In the genomic region with DNA sequence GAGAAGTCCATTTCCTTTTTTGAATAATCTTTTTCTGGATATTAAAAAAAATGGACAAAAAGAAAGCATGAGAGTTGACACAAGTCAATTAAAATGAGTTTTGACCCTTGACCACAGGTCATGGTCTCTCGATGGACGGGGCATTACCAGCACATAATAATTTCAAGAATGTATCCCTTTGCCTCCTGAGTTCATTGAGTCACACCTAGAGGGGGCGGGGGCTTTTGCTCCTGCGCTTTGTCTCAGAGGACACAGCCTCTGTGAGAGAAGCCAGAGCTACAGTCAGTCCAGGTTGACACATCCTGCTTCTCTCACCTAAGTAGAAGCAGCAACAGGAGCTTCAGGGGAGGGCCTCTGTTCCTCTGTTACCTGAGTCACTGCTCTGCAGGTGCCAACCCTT, we compare ENCODE assay signal across 28 mouse cellular contexts. TPM values are rescaled to one million over a fixed set of nuclear protein-coding genes. Genes with fewer than 3 reads are reported as not detected.
DNase-seq lines count a peak whose midpoint lies in the region; ATAC-seq and TF ChIP-seq lines count a peak whose summit lies in the region.
"Had no signal": no experiment of that assay in that cellular context is flagged by ENCODE, and none has a peak within 500 bp of the region (broad histone marks: within the 10 kb centered on the region; RNA-seq: fewer than 3 reads in every experiment).

No protein-coding gene starts in this region.

- no peak overlapping the region for H3K4me3 ChIP-seq in heart, embryonic 12.5 days
- no peak overlapping the region for H3K4me3 ChIP-seq in kidney, postnatal 0 days (replicated peaks; ENCODE audit: low read depth, low read length)
- H3K4me3 ChIP-seq in kidney, embryonic 15.5 days (replicated peaks), result no peak overlapping the region
- H3K4me3 ChIP-seq: forebrain, embryonic 13.5 days; layer of hippocampus, adult 2 months; limb, embryonic 15.5 days; liver, embryonic 13.5 days; midbrain, embryonic 13.5 days; neural tube, embryonic 13.5 days had no signal

- intact Hi-C loops in heart, postnatal 10 days (cut with DNase I), result no loop called here

- no peaks in the 10 kb centered on the region for H3K27me3 ChIP-seq in heart, embryonic 12.5 days (replicated peaks)
- H3K27me3 ChIP-seq in kidney, postnatal 0 days (ENCODE audit: insufficient read depth, low read length), result no peaks in the 10 kb centered on the region
- 0 out of 2 replicates have a peak, but pooled peaks cover 5% of the 10 kb centered on the region for H3K27me3 ChIP-seq in kidney, embryonic 15.5 days
- H3K27me3 ChIP-seq: liver, embryonic 13.5 days had no signal

- no peak for DNase-seq in heart, postnatal 10 days
- no peak for DNase-seq in kidney, postnatal 0 days (ENCODE audit: low spot score)
- peak; percentile 38 for DNase-seq in embryo, embryonic 9.5 days (ENCODE audit: extremely low spot score)
- no peak for DNase-seq in c-Kit-positive CD71-positive TER-119-positive erythroid progenitor cells, embryonic 14.5 days (ENCODE audit: low spot score)
- no peak for DNase-seq in layer of hippocampus, postnatal 14 days (ENCODE audit: low spot score in 2 of 2)
- DNase-seq: adrenal gland, postnatal 36 days; cerebellum, adult 2 months; cerebellum, postnatal 25 days; gastrocnemius, postnatal 25 days; heart, adult 11 months; kidney, adult 18-20 months; liver, embryonic 13.5 days; lung, adult 18-20 months; lung, postnatal 4 days; right cerebral cortex, postnatal 14 days; thymus, postnatal 4 days had no signal

- H3K9ac ChIP-seq in heart, embryonic 12.5 days, result no peak overlapping the region
- no peak overlapping the region for H3K9ac ChIP-seq in kidney, postnatal 0 days (ENCODE audit: low read depth, low read length)
- H3K9ac ChIP-seq in kidney, embryonic 15.5 days, result no peak overlapping the region
- H3K9ac ChIP-seq: forebrain, embryonic 13.5 days; limb, embryonic 15.5 days; liver, embryonic 13.5 days; neural tube, embryonic 13.5 days had no signal

- WGBS in heart, embryonic 12.5 days, result 51% methylated on average over 4 of the region's 4 CpGs
- WGBS in kidney, postnatal 0 days, result 48% methylated on average over 4 of the region's 4 CpGs
- WGBS in kidney, embryonic 15.5 days, result 49% methylated on average over 4 of the region's 4 CpGs

- H3K27ac ChIP-seq in heart, embryonic 12.5 days (ENCODE audit: poor library complexity, severe bottlenecking), result no peak overlapping the region
- H3K27ac ChIP-seq in kidney, postnatal 0 days, result no peak overlapping the region
- no peak overlapping the region for H3K27ac ChIP-seq in kidney, embryonic 15.5 days
- H3K27ac ChIP-seq: forebrain, embryonic 13.5 days; hindbrain, postnatal 0 days; layer of hippocampus, adult 2 months; limb, embryonic 15.5 days; liver, embryonic 13.5 days; midbrain, embryonic 13.5 days; neural tube, embryonic 13.5 days had no signal

- H3K4me2 ChIP-seq in heart, embryonic 12.5 days, result no peak overlapping the region
- H3K4me2 ChIP-seq in kidney, postnatal 0 days (ENCODE audit: low read length), result no peak overlapping the region
- H3K4me2 ChIP-seq in kidney, embryonic 15.5 days, result no peak overlapping the region
- H3K4me2 ChIP-seq: forebrain, embryonic 13.5 days; heart, embryonic 11.5 days; limb, embryonic 15.5 days; liver, embryonic 13.5 days; midbrain, embryonic 13.5 days; neural tube, embryonic 13.5 days had no signal

- peaks cover 33% of the 10 kb centered on the region for H3K4me1 ChIP-seq in heart, embryonic 12.5 days (replicated peaks)
- peaks cover 17% of the 10 kb centered on the region for H3K4me1 ChIP-seq in kidney, postnatal 0 days (replicated peaks; ENCODE audit: insufficient read depth, low read length)
- H3K4me1 ChIP-seq in kidney, embryonic 15.5 days, result peaks cover 36% of the 10 kb centered on the region

- H3K9me3 ChIP-seq in heart, embryonic 12.5 days (replicated peaks), result no peaks in the 10 kb centered on the region
- no peaks in the 10 kb centered on the region for H3K9me3 ChIP-seq in kidney, postnatal 0 days (replicated peaks; ENCODE audit: low read length)
- H3K9me3 ChIP-seq in kidney, embryonic 15.5 days (replicated peaks), result no peaks in the 10 kb centered on the region
- H3K9me3 ChIP-seq: forebrain, embryonic 13.5 days; limb, embryonic 15.5 days; liver, embryonic 13.5 days; midbrain, embryonic 13.5 days; neural tube, embryonic 13.5 days had no signal

- no peaks in the 10 kb centered on the region for H3K36me3 ChIP-seq in heart, embryonic 12.5 days
- no peaks in the 10 kb centered on the region for H3K36me3 ChIP-seq in kidney, postnatal 0 days (ENCODE audit: insufficient read depth, low read length)
- H3K36me3 ChIP-seq in kidney, embryonic 15.5 days, result no peaks in the 10 kb centered on the region
- H3K36me3 ChIP-seq: limb, embryonic 15.5 days; liver, embryonic 13.5 days; midbrain, embryonic 13.5 days; neural tube, embryonic 13.5 days had no signal

- ATAC-seq in heart, embryonic 12.5 days (ENCODE audit: insufficient number of reproducible peaks, low FRiP score), result peak; percentile 11; the same call in 1 of the 2 replicates
- 0 out of 2 replicates have a peak, but pooled peaks have one; percentile 40 for ATAC-seq in kidney, postnatal 0 days (replicated peaks; ENCODE audit: low FRiP score, low read depth)
- no peak for ATAC-seq in kidney, embryonic 15.5 days (replicated peaks; ENCODE audit: low FRiP score)
- ATAC-seq: forebrain, embryonic 13.5 days; hindbrain, postnatal 0 days; lung, postnatal 0 days; midbrain, embryonic 13.5 days had no signal

- TF ChIP-seq CTCF in kidney, postnatal 0 days (IDR thresholded peaks at IDR 0.05; ENCODE audit: low read depth), result no peak

RNA-seq across cellular contexts. Expression of a gene that starts 50.0 kb away (rescaled TPM):
- polyA plus RNA-seq in heart, embryonic 12.5 days (2016; fragmentation: Nextera tagmentation; extraction: Ambion mirVana), result 13.5 and 13.9 TPM in 2 replicates
- 10 to 100 TPM; 46.5 to 50.4 TPM for total RNA-seq in heart, postnatal 10 days (2021)
- polyA plus RNA-seq in kidney, postnatal 0 days (2015; fragmentation: Nextera tagmentation; extraction: Ambion mirVana), result 28.5 and 29.1 TPM in 2 replicates
- polyA plus RNA-seq in kidney, embryonic 15.5 days (2015; fragmentation: Nextera tagmentation; extraction: Ambion mirVana), result 29.3 and 33.2 TPM in 2 replicates
- 10 to 100 TPM; 18.6 to 21.3 TPM for total RNA-seq in layer of hippocampus, postnatal 14 days (2021)
- total RNA-seq: megakaryocyte-erythroid progenitor cell, adult 5-6 weeks; MEL had no signal
